Mouse (Mus musculus) forebrain, embryonic 11.5 days (tissue): ENCODE measurements around the gene Aak1. TPM values are rescaled to one million over a fixed set of nuclear protein-coding genes. Genes with fewer than 3 reads are reported as not detected.
A peak's percentile ranks its signal among the peaks of the same experiment; 100 is the strongest.
"Not testable (repeated sequence)": the region's sequence is repeated elsewhere in the genome, so short reads cannot be mapped to it uniquely, and the experiment has no call there.

ENCODE experiments used
- ATAC-seq: fragments of 200-750 bp; cut with Nextera tagmentation; replicated peaks from 2 replicates; pipeline ENCODE4 v1.8.0; 2017; ENCODE audit warnings: moderate TSS enrichment; ENCODE audit not compliant: low FRiP score
- DNase-seq: peaks from one replicate; pipeline ENCODE4 v3.0.0-alpha.2; 2017; ENCODE audit warnings: low spot score
- H3K27ac ChIP-seq: fragments of 300-500 bp; sonication (generic); 2 replicates; pipeline ENCODE4 v1.5.1; 2014; ENCODE audit warnings: low read depth, low read length
- H3K27me3 ChIP-seq: fragments of 300-500 bp; sonication (generic); 2 replicates; pipeline ENCODE4 v1.6.1; 2014; ENCODE audit warnings: mild to moderate bottlenecking, low read length, mixed read lengths; ENCODE audit not compliant: control insufficient read depth, insufficient read depth
- H3K36me3 ChIP-seq: fragments of 300-500 bp; sonication (generic); 2 replicates; pipeline ENCODE4 v1.6.1; 2014; ENCODE audit warnings: mild to moderate bottlenecking, low read length, moderate library complexity, mixed read lengths; ENCODE audit not compliant: control insufficient read depth, insufficient read depth
- H3K4me1 ChIP-seq: fragments of 300-500 bp; sonication (generic); replicated peaks from 2 replicates; pipeline ENCODE4 v1.6.1; 2014; ENCODE audit warnings: low read length, mixed read lengths; ENCODE audit not compliant: control insufficient read depth, insufficient read depth
- H3K4me2 ChIP-seq: fragments of 300-500 bp; sonication (generic); 2 replicates; pipeline ENCODE4 v1.6.1; 2014; ENCODE audit warnings: low read depth, mild to moderate bottlenecking, low read length, moderate library complexity, mixed read lengths; ENCODE audit not compliant: severe bottlenecking
- H3K4me3 ChIP-seq: fragments of 300-500 bp; sonication (generic); 2 replicates; pipeline ENCODE4 v1.5.1; 2014; ENCODE audit warnings: low read depth, low read length
- H3K9ac ChIP-seq: fragments of 300-500 bp; sonication (generic); 2 replicates; pipeline ENCODE4 v1.6.1; 2014; ENCODE audit warnings: low read length
- H3K9me3 ChIP-seq: fragments of 300-500 bp; sonication (generic); 2 replicates; pipeline ENCODE4 v1.6.1; 2016; ENCODE audit warnings: low read length, mixed read lengths; ENCODE audit not compliant: control insufficient read depth
- WGBS: fragments of 180-500 bp; shearing (Covaris S2); extraction: QIAGEN DNeasy Blood & Tissue Kit; methylation state at CpG from one replicate; pipeline ENCODE4 v1.1.7; 2014; 5-methylcytosine and 5-hydroxymethylcytosine counted together
- polyA plus RNA-seq: library from polyadenylated mRNA; unstranded; fragments of >200 nt; fragmentation: Nextera tagmentation; extraction: Ambion mirVana; gene quantifications from 2 replicates; pipeline ENCODE4 v1.2.1, GENCODE M21; 2014

Gene Aak1
- polyA plus RNA-seq, 1 experiment from 2014 or later, result 23.2 TPM

DNA sequence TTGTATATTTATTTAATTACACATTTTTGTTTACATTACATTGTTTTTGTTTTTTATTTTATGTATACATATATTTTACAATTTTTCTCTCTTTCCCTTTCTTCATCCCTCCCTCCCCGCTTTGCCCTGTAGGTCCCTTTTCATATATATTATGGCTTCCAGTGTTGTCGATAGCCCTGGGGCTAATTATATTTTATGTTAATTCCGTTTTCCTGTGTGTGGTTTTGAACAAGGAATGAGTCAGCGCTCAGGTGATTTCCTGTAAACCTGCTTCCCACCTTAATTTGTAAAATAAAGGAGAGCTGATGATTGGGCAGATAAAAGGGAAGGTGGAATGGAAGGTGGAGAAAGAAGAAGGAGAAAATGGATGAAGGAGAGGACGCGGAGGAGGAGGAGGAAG, 159.6 kb downstream of the Aak1 start, which contains the start of gene Nfu1:
Gene Nfu1 (plus strand): TSS at position 350 of the 400 bp plus-strand sequence.
- Histone ChIP-seq H3K9ac (peak within 1 kb of the TSS; percentile 91), H3K27me3 (no peaks in the 10 kb centered on the region), H3K4me1 (peaks cover 5% of the 10 kb centered on the region; the same call in 1 of the 2 replicates), H3K4me3 (peak within 1 kb of the TSS; percentile 80), H3K9me3 (no peaks in the 10 kb centered on the region), H3K36me3 (no peaks in the 10 kb centered on the region), H3K27ac (peak within 1 kb of the TSS; percentile 58; the same call in 1 of the 2 replicates), H3K4me2 (peak within 1 kb of the TSS; percentile 68)
- 79% methylated on average over 6 of the region's 6 CpGs for WGBS
- DNase-seq, result no peak
- ATAC-seq, result no peak

DNA sequence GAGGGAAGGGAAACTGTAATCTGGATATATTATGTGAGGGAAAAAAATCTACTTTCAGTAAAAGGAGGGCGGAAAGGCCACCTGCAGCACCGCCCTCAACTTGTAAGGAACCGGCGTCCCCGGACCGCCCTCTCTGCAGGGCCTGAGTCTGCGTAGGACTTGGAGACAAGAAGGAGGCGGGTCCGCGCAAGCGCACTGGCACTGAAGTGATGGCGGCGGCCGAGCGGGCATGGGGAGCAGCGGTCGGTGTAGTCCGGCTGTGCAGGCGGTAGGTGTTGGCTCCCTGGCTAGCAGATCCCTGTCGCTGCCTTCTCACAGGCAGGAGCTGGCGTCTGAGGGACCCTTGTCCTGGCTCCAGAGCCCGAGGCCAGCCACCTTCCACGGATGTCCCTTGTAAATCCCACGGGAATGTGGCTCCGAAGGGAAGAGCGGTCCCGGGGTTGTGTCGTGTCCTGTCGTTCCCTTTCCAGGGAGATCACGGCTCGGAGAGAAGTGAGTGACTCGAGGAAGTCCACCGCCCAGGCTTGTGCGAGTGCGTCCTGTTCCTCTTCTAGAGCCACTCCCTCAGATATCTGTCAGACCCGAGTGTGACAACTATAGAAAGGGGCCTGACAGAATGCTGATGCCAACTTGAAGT, 160.5 kb downstream of the Aak1 start:
- H3K36me3 ChIP-seq, result no peaks in the 10 kb centered on the region
- ATAC-seq (peak; percentile 96), DNase-seq (peak; percentile 97)
- peak overlapping the region; percentile 68 for H3K4me2 ChIP-seq
- peak overlapping the region; percentile 80 for H3K4me3 ChIP-seq
- H3K9ac ChIP-seq, result peak overlapping the region; percentile 91
- H3K4me1 ChIP-seq, result peaks cover 5% of the 10 kb centered on the region; the same call in 1 of the 2 replicates
- no peaks in the 10 kb centered on the region for H3K9me3 ChIP-seq
- H3K27ac ChIP-seq, result peak overlapping the region; percentile 58; the same call in 1 of the 2 replicates
- no peaks in the 10 kb centered on the region for H3K27me3 ChIP-seq
- under 1% methylated on average over 36 of the region's 36 CpGs for WGBS

DNA sequence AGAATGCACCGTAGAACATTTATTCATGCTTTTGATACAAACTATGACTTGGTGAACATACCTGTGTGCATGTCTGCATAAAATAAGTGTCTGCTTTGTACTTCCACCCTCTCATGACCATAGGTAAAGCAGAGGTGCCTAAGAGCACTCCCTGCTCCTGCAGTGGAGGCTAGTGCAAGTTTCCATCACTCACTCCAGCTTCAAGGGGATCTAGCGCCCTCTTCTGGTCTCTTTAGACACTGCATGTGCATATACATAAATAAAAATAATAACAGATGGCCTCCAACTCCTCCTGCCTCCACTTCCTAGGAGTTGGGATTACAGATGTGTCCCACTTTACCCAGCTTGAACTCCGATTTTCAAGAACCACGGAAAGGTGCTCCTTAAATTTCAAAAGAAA, 167.6 kb downstream of the Aak1 start:
- Histone ChIP-seq H3K4me3 (no peak overlapping the region), H3K4me1 (no peaks in the 10 kb centered on the region), H3K4me2 (no peak overlapping the region), H3K27me3 (no peaks in the 10 kb centered on the region), H3K27ac (no peak overlapping the region), H3K9ac (no peak overlapping the region), H3K36me3 (peaks cover 11% of the 10 kb centered on the region; the same call in 1 of the 2 replicates), H3K9me3 (no peaks in the 10 kb centered on the region)
- ATAC-seq (no peak), DNase-seq (peak; percentile 59)
- WGBS, result 65% methylated on average over 4 of the region's 4 CpGs

DNA sequence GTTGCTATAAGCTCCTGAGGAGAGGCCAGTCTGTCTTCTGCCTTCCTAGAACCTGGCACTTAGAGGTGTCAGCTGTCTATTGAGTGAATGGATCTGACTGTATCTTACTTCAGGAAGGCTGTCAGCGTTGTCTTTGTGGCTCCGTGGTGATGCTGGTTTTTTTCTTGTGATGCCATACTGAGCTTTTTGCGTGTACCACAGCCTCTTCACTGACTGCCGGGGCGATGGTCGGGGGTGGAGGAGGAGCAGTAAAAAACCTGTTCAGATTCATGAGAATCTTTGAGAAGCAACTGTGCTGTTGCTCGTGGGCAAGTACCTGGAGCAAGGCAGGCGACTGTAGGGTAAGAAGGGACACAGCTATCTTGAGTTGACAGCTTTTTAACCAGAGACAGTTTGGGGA, 169.6 kb downstream of the Aak1 start:
- H3K27me3 ChIP-seq, result no peaks in the 10 kb centered on the region
- no peak overlapping the region for H3K4me2 ChIP-seq
- no peak overlapping the region for H3K4me3 ChIP-seq
- no peaks in the 10 kb centered on the region for H3K4me1 ChIP-seq
- no peak overlapping the region for H3K27ac ChIP-seq
- H3K9me3 ChIP-seq, result no peaks in the 10 kb centered on the region
- peaks cover 11% of the 10 kb centered on the region; the same call in 1 of the 2 replicates for H3K36me3 ChIP-seq
- WGBS, result 92% methylated on average over 8 of the region's 8 CpGs
- no peak for DNase-seq
- H3K9ac ChIP-seq, result no peak overlapping the region
- no peak for ATAC-seq

DNA sequence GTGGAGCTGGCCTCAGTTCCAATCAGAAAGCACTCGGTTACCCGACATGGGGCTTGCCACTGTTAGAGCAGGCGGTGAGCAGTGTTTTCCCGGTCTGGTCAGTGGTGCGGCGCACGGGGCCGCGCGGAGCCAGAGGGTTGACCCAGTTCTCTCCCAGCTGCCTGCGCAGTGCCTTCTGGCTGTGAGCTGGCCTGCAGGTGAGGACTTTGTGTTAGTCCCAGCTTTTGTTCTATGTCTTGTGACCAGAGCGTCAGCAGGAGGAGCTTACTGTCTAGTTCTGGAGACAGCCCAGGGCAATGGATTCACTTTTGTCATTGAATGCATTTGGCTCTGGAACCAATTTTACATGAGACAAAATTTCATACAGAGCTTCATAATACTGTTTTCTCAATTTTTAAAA, 172.5 kb downstream of the Aak1 start:
- Histone ChIP-seq H3K4me3 (no peak overlapping the region), H3K36me3 (peaks cover 14% of the 10 kb centered on the region; the same call in 1 of the 2 replicates), H3K9me3 (no peaks in the 10 kb centered on the region), H3K27ac (no peak overlapping the region), H3K9ac (no peak overlapping the region), H3K4me1 (no peaks in the 10 kb centered on the region), H3K4me2 (no peak overlapping the region), H3K27me3 (no peaks in the 10 kb centered on the region)
- WGBS, result 99% methylated on average over 12 of the region's 12 CpGs
- ATAC-seq (no peak), DNase-seq (no peak)

DNA sequence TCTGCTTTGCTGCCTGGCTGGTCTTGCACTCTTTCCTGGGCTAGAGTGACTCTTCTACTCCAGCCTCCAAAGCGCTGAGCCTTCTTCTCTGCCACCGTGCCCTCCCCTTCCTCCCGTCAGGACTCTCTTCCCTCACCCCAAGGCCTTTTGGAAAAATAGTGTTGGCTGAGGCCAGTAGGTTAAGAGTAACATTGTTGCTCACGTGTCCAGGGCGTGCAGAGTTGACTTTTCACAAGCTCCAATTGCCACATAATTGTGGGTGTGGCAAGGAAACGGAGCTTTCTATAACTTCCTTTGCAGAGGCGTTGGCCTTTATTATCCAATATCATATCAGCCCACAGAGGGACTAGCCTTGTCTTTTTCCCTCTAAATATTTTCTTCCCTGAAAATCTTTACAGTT, 177.7 kb downstream of the Aak1 start:
- no peaks in the 10 kb centered on the region for H3K4me1 ChIP-seq
- no peak overlapping the region for H3K9ac ChIP-seq
- peaks cover 3% of the 10 kb centered on the region; the same call in 1 of the 2 replicates for H3K36me3 ChIP-seq
- no peak for DNase-seq
- no peak overlapping the region for H3K4me2 ChIP-seq
- ATAC-seq, result no peak
- WGBS, result 92% methylated on average over 7 of the region's 7 CpGs
- H3K27me3 ChIP-seq, result no peaks in the 10 kb centered on the region
- no peak overlapping the region for H3K27ac ChIP-seq
- no peaks in the 10 kb centered on the region for H3K9me3 ChIP-seq
- no peak overlapping the region for H3K4me3 ChIP-seq

DNA sequence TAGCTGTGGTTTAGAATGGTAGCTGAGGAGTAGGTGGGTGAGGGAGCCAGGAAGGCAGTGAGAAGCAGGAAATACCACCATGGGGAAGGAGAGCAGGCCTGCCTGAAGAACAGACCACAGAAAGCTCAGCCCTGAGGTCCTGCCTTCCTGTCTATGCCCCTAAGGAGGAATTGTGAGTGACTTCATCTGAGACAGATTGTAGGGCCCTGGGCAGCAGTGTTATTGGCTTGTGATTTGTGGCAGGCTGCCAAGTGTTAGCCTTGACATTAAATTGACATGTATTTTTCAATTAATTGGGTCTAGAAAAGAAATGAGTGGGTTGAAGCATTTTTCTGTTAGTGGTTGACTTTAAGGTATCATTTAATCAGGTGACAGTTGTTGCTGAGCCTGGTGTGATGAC, 179.6 kb downstream of the Aak1 start:
- H3K4me3 ChIP-seq, result no peak overlapping the region
- ATAC-seq (no peak), DNase-seq (no peak)
- H3K9me3 ChIP-seq, result no peaks in the 10 kb centered on the region
- H3K27ac ChIP-seq, result no peak overlapping the region
- no peak overlapping the region for H3K4me2 ChIP-seq
- H3K36me3 ChIP-seq, result peaks cover 3% of the 10 kb centered on the region; the same call in 1 of the 2 replicates
- H3K27me3 ChIP-seq, result no peaks in the 10 kb centered on the region
- no peaks in the 10 kb centered on the region for H3K4me1 ChIP-seq
- H3K9ac ChIP-seq, result no peak overlapping the region

DNA sequence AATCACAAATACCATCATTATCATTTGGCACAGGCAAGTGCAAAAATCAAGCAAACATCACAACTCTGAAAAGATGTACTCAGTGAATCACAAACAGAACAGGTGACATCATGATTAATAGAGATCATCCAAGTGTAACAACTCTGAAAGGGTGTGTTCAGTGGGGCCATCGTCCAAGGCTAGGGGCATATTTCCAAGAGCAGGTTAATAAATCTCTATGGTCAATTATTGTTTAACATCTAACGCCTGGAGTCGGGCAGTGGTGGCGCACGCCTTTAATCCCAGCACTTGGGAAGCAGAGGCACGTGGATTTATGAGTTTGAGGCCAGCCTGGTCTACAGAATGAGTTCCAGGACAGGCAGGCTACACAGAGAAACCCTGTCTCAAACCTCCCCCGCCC, 182.0 kb downstream of the Aak1 start:
- not testable (repeated sequence) for DNase-seq
- WGBS, result 94% methylated on average over 7 of the region's 7 CpGs

DNA sequence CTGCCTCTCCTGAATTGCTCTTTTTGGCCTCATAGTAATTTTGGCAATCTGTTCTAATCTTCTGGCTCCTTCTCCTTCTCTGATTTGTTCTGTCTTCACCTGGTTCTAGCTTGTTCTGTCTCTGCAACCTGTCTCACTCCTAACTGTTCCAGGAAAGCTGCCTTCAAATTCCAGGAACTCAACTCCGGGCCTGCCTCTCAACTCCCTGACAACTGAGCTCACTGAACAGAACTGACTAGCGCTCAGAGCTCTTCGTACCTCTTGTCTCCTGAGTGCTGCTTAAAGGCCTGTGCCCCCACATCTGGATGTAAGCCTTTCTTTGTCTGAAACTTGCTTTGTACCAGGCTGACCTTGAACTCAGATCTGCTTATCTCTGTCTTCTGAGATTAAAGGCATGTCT, 183.1 kb downstream of the Aak1 start:
- no peaks in the 10 kb centered on the region; the same call in 1 of the 2 replicates for H3K9me3 ChIP-seq
- ATAC-seq (no peak), DNase-seq (no peak)
- H3K4me2 ChIP-seq, result no peak overlapping the region
- no peaks in the 10 kb centered on the region for H3K27me3 ChIP-seq
- H3K36me3 ChIP-seq, result no peaks in the 10 kb centered on the region; the same call in 1 of the 2 replicates
- H3K4me3 ChIP-seq, result no peak overlapping the region
- H3K4me1 ChIP-seq, result no peaks in the 10 kb centered on the region
- 94% methylated on average over 3 of the region's 3 CpGs for WGBS
- H3K9ac ChIP-seq, result no peak overlapping the region
- no peak overlapping the region for H3K27ac ChIP-seq

More for the DNA sequence above, 182.0 kb downstream of the Aak1 start:
- H3K4me3 ChIP-seq, H3K4me2 ChIP-seq, H3K36me3 ChIP-seq, H3K4me1 ChIP-seq, H3K27ac ChIP-seq, ATAC-seq, H3K9ac ChIP-seq, H3K27me3 ChIP-seq, H3K9me3 ChIP-seq: not testable (repeated sequence)
